Mouse (Mus musculus) layer of hippocampus, postnatal 14 days (tissue): ENCODE data around the gene Ankrd40. TPM values are rescaled to one million over a fixed set of nuclear protein-coding genes. Genes with fewer than 3 reads are reported as not detected.

Source experiments
- total RNA-seq, 2 experiments: library from RNA; stranded (reverse); gene quantifications; 2 replicates each; pipeline ENCODE4 v1.2.3; 2021

The Ankrd40 gene
- total RNA-seq, 2 experiments from 2014 or later, result 99.2 to 104 TPM

Other genes starting within 250 kb of the Ankrd40 start
- 10 to 100 TPM; 32.3 to 32.4 TPM for gene Tob1, start 116.5 kb upstream of the Ankrd40 start, total RNA-seq
- gene Wfikkn2, start 82.0 kb upstream of the Ankrd40 start, total RNA-seq, result 1 to 10 TPM; 1.4 to 5.1 TPM
- gene Gm21885, start 46.1 kb upstream of the Ankrd40 start, total RNA-seq, result not detected
- 100 to 1,000 TPM; 119 to 127 TPM for gene Luc7l3, start 6.0 kb upstream of the Ankrd40 start, total RNA-seq
- gene Abcc3, start 65.0 kb downstream of the Ankrd40 start, total RNA-seq, result 1 to 10 TPM; 1.8 to 3.8 TPM
- 10 to 100 TPM; 74.7 to 92.9 TPM for gene Cacna1g, start 146.2 kb downstream of the Ankrd40 start, total RNA-seq
- gene Spata20, start 158.2 kb downstream of the Ankrd40 start, total RNA-seq, result under 1 TPM; 0.35 to 0.43 TPM
- 1 to 10 TPM; 3.9 to 5.7 TPM for gene Epn3, start 172.0 kb downstream of the Ankrd40 start, total RNA-seq
- gene Mycbpap, start 193.7 kb downstream of the Ankrd40 start, total RNA-seq, result 1 to 10 TPM; 1.6 to 5.6 TPM
- gene Rsad1, start 221.3 kb downstream of the Ankrd40 start, total RNA-seq, result 10 to 100 TPM; 10.2 to 11.6 TPM
- gene Chad, start 237.0 kb downstream of the Ankrd40 start, total RNA-seq, result 1 to 10 TPM; 1.3 to 2.4 TPM